Mouse (Mus musculus) urinary bladder, adult 2 months (tissue): Measurements from ENCODE around the gene Dck. TPM values are rescaled to one million over a fixed set of nuclear protein-coding genes. Genes with fewer than 3 reads are reported as not detected.

Experiments
- DNase-seq: peaks from one replicate; pipeline ENCODE4 v3.0.0; 2022; ENCODE audit warnings: low spot score
- polyA plus RNA-seq: library from polyadenylated mRNA; depleted of rRNA; stranded (reverse); fragments of >200 nt; gene quantifications from 2 replicates; pipeline ENCODE4 v1.2.3, GENCODE M21; 2012; rRNA removed

Gene Dck
- polyA plus RNA-seq, 1 experiment: 5.8 TPM

DNA sequence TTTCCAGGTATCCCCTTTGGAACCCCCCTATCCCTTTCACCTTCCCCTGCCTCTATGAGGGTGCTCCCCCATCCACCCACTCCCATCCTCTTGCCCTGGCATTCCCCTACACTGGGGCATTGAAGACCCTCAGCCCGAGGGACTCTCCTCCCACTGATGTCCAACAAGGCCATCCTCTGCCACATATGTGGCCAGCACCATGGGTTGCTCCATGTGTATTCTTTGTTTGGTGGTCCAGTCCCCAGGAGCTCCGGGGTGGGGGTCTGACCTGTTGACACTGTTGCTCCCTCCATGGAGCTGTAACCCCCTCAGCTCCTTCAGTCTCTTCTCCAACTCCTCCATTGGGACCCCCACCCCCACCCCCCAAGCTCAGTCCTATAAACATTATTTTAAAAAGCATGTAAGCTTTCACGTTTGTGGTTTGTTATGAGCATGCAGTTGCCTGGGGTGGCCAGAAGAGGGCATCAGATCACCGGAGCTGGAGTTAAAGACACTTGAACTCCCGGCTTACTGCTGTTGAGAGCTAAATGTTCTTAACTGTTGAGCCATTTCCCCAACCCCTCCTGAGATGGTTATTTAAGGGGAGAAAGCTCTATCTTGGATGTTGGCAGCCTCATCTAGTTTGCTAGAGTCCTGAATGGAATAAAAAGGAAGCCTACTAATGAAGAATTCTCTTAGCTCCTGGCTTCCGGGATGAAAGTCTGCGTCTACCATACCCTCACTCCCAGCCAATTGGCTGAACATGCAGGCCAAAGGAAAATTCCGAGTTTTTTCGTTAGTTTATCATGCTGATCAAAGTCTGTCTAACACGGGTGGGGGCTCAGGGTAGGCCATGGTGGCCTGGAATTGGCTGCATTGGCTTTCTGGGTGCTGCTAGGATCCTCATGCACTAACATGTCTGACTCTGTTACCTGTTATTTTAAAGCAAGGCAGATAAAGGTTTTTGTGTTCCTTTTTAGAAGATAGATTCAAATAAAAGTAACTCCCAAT, 26.8 kb downstream of the Dck start:
- no peak for DNase-seq

DNA sequence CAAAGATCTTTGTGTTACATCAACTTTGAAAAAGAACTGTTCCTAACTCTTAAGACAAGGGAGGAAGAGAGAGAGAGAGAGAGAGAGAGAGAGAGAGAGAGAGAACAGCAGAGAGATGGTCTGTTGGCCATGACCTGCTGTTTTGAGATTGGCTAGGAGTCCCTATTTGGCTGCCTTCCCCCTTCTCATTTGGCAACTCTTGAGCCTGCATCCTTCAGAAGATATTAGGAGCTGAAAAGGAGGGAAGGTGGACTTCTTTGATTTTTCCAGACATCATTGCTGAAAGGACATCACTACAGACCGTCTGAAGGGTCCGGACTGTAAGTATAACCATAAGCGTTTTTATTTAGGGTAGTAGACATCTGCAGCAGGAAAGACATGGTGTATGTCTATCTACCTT, 28.9 kb downstream of the Dck start:
- DNase-seq: no peak

- no peak for DNase-seq
Observed at GRCm38 (mm10) chr5:88795910-88796584, 31.3 kb downstream of the Dck start.

GRCm38 (mm10) chr5:88796588-88796987, 31.8 kb downstream of the Dck start:
- DNase-seq: no peak

- no peak for DNase-seq
Observed at GRCm38 (mm10) chr5:88797121-88797520, 32.3 kb downstream of the Dck start.

- DNase-seq: no peak
Observed at GRCm38 (mm10) chr5:88805616-88806015, 40.8 kb downstream of the Dck start.

DNA sequence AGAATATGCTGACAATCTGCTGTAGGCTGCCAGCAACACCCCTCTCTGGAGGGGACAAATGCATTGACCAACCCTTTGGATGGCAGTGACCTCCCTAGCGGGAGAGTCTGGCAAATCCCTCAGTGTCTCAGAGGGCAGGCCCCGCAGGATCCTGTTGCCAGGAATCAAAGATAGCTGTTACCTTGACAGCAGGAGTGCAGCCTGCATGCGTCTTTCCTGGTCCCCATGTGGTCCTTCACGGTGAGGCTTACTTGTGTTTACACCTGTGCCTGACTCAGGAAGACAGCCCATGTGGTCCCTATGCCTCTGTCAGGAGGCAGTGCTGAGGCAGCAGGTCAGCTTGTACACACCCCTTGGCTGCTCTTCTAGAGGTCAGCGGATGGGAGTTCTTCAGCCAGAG, 41.5 kb downstream of the Dck start:
- no peak for DNase-seq

- DNase-seq: no peak
Observed at GRCm38 (mm10) chr5:88807342-88807741, 42.5 kb downstream of the Dck start.

DNA sequence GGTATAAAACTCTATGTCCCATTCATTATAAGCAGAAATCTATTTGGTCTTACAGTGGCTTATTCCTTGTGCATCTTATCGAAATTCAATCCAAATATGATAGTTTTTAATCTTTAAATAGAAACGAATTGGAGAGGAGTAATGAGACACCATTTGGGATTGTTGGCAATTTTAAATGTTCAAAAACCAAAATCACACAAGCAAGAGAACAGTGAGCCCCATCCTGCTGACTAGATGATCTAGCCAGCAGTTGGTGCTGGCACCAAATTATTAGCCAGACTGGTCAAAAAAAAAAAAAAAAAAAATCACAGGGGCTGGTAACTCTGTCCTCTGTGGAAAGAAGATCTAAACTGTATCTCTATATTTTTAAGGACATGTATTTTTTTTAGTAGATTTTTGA, 48.4 kb downstream of the Dck start:
- DNase-seq: no peak

DNA sequence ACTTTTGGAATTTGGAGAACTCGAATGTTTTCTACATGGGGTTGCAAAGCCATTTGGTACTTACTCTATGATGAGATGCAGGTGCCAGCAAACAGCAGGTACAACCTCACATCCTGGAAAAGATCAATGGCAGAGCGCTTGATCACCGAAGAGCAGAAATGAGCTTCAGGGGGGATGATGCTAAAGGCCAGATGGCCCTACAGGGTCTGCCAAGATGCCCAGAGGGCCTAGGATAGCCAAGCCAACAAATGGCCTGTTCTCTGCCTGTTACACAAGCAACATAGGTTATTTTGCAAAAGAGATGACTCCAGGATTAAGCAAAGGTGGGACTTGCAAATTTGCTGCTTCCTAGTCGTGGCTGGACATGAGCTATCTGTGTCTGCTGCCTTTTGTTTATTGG, 49.8 kb downstream of the Dck start:
- DNase-seq: no peak

- no peak for DNase-seq
Observed at GRCm38 (mm10) chr5:88821542-88821941, 56.7 kb downstream of the Dck start.

GRCm38 (mm10) chr5:88824838-88825237, 60.0 kb downstream of the Dck start:
- no peak for DNase-seq

GRCm38 (mm10) chr5:88829835-88830571, 65.2 kb downstream of the Dck start:
- DNase-seq: no peak

DNA sequence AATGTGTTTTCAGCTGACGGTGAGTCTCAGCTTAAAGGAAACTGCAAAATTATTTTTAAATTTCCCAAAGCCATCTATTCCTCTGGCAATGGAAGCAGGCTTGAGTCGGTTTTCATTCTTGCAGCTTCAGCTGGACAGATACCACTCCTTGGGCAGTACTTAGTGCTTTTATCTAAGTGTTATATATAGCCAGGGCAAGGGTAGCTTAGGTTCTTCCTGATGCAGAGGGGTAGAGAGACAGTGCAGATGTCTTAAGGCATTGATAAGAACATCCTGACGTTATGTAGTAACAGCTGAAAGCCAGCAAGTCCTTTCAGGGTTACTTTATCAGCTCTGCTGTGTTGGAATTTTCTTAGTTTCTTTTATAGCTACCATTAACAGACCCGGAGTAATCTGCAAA, 66.1 kb downstream of the Dck start:
- no peak for DNase-seq

DNA sequence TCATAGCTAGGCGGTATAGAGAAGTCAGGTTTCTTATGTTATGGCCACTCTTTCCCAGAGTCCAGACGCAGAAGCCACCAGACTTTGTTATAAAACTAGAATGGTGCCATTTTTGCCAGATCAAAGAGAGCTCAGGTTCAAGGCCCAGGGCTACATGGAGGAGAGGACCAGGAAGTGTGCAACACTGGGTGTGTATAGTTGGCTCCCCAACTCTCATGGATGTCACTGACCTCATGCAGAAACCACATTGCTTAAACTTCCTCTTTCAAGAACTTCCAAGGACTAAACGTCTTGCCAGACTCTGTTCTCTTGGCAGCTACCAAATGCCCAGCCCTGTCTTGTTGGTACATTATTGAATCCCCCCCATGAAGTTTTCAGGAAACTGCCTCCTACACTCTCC, 67.1 kb downstream of the Dck start:
- no peak for DNase-seq

Other genes with a start within 250 kb of the Dck start
- 1.0 and 1.3 TPM in 2 replicates for gene Jchain, start 237.1 kb upstream of the Dck start, polyA plus RNA-seq
- gene Utp3, start 210.5 kb upstream of the Dck start, polyA plus RNA-seq: 36.2 and 45.2 TPM in 2 replicates
- gene Rufy3, start 200.0 kb upstream of the Dck start, polyA plus RNA-seq: 21.6 and 23.3 TPM in 2 replicates
- 48.4 and 53.5 TPM in 2 replicates for gene Grsf1, start 88.8 kb upstream of the Dck start, polyA plus RNA-seq
- gene Mob1b, start 44.1 kb upstream of the Dck start, polyA plus RNA-seq: 20.3 and 23.8 TPM in 2 replicates
- 3.8 and 4.0 TPM in 2 replicates for gene Slc4a4, start 121.8 kb downstream of the Dck start, polyA plus RNA-seq